Mouse (Mus musculus) neutrophil, adult 5-6 weeks (primary cell): Measurements from ENCODE around the gene Gpr156. TPM values are rescaled to one million over a fixed set of nuclear protein-coding genes. Genes with fewer than 3 reads are reported as not detected.

ENCODE experiments used
- ATAC-seq: fragments of 151-379, 151-347 bp; 2 replicates; pipeline ENCODE4 v1.8.0; 2017; ENCODE audit warnings: mild to moderate bottlenecking, moderate TSS enrichment; ENCODE audit not compliant: insufficient number of reproducible peaks, poor library complexity, low FRiP score, severe bottlenecking; ENCODE audit errors: extremely low read depth
- total RNA-seq: library from RNA; stranded (forward); fragments of 200-1000 nt; gene quantifications from 2 replicates; pipeline ENCODE4 v1.2.3, GENCODE M21; 2017

Gene Gpr156
- total RNA-seq, result not detected in 2 replicates

- ATAC-seq, result no peak
Observed at GRCm38 (mm10) chr16:37916138-37916817, at the start of gene Gpr156. TSS of gene Gpr156 (plus strand) at chr16:37916496.

- ATAC-seq, result peak; percentile 33
Observed at GRCm38 (mm10) chr16:37867791-37868505, 48.3 kb upstream of the Gpr156 start, which contains the start of gene Lrrc58. TSS of gene Lrrc58 (plus strand) at chr16:37868389.

DNA sequence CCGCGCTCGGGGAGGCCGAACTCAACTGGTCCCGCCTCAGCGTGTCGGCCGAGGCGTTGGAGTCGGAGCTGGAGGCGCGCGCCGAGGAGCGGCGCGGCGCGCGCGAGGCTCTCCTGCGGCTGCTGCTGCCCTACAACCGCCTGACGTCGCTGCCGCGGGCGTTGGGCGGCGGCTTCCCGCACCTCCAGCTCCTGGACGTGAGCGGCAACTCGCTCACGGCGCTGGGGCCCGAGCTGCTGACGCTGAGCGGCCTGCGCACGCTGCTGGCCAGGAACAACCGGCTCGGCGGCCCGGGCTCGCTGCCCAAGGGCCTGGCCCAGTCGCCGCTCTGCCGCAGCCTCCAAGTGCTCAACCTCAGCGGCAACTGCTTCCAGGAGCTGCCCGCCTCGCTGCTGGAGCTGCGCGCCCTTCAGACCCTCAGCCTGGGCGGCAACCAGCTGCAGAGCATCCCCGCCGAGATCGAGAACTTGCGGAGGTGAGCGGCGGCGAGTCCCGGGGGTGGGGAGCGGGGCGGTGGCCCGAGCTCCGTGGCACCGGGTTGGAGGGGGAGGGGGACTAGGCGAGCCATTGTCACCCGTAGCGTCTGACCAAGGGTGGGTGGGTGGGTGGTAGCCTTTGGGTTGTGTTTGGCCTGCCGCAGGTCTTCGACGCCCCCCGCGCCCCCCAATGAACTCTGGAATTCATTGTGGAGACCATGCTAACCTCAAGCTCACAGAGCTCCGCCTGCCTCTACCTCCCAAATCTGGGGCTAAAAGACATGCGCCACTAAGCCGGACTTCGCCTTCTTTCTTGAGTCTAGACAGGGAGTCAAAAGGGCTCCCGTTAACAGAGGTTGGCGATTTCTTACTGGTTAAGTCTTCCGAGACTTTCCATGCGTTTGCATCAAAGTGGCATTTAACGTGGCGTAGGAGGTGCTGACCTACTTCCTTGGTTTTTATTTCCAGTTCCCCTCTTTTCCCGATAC is 47.5 kb upstream of the Gpr156 start:
- peak; percentile 14; the same call in 1 of the 2 replicates for ATAC-seq

DNA sequence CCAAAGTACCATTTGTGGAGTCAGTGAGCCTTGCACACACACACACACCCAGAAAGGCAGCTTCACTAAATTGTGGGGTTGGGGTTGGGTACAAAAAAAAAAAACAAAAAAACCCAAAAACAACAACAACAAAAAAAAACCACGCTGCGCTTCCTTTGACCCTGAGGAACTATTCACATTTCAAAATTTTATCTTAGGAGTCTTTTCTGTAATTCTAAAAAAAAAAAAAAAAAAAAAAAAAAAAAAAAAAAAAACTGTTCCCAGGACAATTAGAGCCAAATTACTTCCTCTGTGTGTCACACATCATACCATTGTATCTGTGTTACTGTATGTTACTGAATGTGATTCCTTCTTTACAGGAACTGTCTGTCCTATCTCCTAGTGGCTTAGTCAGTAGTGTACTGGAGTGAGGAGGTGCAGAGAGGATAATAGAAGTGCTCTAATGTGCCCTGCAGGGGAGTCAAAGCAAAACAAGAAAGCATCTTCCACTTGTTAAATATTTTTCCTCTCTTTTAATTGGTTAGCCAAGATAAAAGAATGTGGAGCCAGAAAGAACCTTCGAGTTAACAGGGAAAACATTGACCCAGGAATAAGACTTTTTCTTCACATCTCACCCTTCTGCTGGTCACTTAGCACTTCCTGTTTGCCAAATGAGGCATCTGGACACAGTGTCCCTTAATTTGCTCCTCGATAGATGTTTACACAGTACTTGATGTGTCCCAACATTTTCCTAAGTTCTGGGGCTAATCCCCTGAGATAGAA is 46.6 kb upstream of the Gpr156 start:
- ATAC-seq, result no peak

- no peak for ATAC-seq
Observed at GRCm38 (mm10) chr16:37871112-37871715, 45.1 kb upstream of the Gpr156 start.

DNA sequence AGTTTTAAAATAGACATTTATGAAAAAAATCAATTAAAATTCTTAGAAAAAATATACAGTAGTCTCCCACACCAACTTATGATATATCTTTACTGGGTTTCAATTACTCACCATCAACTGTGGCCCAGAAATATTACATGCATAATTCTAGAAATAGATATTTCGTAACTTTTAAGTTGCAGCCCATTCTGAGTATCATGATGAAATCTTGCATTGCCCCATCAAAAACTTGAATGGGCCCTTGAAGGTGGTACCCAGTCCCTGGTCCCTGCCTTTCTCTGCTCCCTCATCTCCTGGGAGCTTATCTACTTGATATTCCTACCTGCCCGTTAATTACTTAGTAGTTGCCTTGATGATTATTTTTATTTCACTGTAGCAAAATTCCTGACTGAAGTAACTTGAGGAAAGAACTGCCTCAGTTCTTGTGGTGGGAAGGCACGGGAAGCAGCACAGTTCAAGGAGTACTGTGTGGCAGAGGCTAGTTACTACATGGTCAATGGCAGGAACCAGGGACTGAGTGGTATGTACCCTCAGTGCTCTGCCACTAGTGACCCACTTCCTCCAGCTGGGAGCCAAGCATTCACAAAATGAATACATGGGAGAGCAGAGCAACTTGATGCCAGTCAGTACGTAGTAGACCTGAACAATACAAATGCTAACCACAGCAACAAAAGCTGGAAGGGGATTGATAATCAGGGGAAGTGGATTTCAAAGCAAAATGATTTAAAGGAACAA is 41.6 kb upstream of the Gpr156 start:
- ATAC-seq, result no peak

GRCm38 (mm10) chr16:37877406-37877805 is 38.9 kb upstream of the Gpr156 start:
- no peak for ATAC-seq

DNA sequence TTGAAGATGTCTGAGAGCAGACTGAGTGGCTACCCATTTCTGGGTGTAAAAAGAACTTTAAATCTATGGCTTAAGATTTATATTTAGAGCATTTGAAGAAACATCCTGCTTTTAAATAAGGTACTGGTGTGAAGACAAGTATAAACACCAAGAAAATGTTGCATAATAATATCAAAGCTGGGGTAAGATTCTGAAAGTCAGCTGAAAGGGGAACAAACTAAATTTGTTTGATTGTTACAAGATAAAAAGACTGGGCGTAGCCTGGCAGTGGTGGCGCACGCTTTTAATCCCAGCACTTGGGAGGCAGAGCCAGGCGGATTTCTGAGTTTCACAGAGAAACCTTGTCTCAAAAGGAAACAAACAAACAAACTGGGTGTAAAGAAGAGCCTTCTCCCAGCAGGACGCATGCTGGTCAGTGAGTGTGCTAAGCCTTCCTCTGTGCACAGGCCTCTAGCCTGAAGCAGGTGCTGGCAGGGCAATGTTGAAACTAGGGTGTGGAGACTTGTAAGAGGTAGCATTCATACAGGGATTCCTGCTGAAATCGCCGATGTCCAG is 37.3 kb upstream of the Gpr156 start:
- no peak for ATAC-seq

- no peak for ATAC-seq
Observed at GRCm38 (mm10) chr16:37879750-37880419, 36.4 kb upstream of the Gpr156 start.

- ATAC-seq, result no peak
Observed at GRCm38 (mm10) chr16:37881168-37881567, 35.1 kb upstream of the Gpr156 start.

- ATAC-seq, result no peak
Observed at GRCm38 (mm10) chr16:37888986-37889385, 27.3 kb upstream of the Gpr156 start.

GRCm38 (mm10) chr16:37892667-37893066 is 23.6 kb upstream of the Gpr156 start:
- no peak for ATAC-seq

DNA sequence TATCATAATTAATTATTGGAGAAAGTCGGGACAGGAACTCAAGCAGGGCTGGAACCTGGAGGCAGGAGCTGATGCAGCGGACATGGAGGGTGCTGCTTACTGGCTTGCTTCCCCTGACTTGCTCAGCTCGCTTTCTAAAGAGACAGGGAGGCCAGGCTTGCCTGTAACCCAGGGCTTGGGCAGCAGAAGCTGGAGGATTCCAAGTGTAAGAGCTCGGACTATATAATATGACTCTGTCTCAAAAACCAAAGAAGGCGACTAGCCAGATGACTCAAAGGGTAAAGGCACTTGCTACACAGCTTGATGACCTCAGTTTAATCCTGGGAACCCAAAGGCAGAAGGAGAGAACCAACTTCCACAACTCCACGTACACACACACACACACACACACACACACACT is 22.9 kb upstream of the Gpr156 start:
- ATAC-seq, result no peak

DNA sequence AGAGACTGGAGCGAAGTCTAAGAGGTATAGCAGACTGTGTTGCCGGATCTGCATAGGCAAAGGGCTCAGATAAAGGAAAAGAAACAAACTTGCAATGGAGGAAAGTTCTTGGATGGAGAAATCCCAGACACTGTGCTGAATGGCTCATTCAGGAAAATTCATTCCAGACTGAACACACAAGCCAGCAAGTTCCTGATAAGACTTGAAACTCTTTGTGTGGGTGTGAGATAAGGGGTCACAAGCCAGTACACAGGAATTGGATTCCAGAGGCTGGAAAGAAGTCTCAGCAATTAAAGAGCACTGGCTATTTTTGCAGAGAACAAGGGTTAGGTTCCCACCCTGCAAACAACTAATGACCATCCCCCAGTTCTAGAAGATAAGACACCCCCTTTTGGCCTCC is 22.4 kb upstream of the Gpr156 start:
- ATAC-seq, result no peak

DNA sequence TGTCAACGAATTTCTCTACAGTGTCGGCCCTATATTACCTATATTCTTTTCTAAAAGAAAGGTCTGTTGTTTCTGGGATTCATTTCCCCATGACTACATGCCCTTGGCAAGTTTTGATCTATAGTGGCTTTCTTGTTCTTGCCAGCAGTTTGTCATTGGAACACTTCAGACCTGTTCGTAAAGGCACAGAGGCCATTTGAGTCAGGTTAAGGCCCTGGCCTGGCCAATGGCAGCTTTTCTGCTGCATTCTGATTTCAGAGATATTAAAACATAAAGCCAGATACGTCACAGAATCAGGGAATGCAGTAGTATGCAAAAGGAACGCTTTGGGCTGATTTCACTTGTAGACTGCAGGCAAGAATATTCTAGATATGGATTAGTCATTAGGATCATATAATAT is 17.5 kb upstream of the Gpr156 start:
- ATAC-seq, result no peak

GRCm38 (mm10) chr16:37899357-37899756 is 16.9 kb upstream of the Gpr156 start:
- no peak for ATAC-seq

- ATAC-seq, result no peak
Observed at GRCm38 (mm10) chr16:37901318-37901717, 15.0 kb upstream of the Gpr156 start.
